Mouse (Mus musculus) liver, embryonic 16.5 days (tissue): ENCODE results near the gene Rfx1. TPM values are rescaled to one million over a fixed set of nuclear protein-coding genes. Genes with fewer than 3 reads are reported as not detected.

Source experiments
- ATAC-seq: fragments of 200-750 bp; cut with Nextera tagmentation; 2 replicates; pipeline ENCODE4 v1.8.0; 2017; ENCODE audit warnings: low read depth, mild to moderate bottlenecking, moderate number of reproducible peaks, moderate library complexity
- H3K27ac ChIP-seq: fragments of 300-500 bp; sonication (generic); 2 replicates; pipeline ENCODE4 v1.5.1; 2014; ENCODE audit warnings: mild to moderate bottlenecking, low read length
- H3K27me3 ChIP-seq: fragments of 300-500 bp; sonication (generic); 2 replicates; pipeline ENCODE4 v1.6.1; 2014; ENCODE audit warnings: low read depth, low read length, mixed read lengths; ENCODE audit not compliant: control insufficient read depth, insufficient read depth
- H3K36me3 ChIP-seq: fragments of 300-500 bp; sonication (generic); 2 replicates; pipeline ENCODE4 v1.6.1; 2014; ENCODE audit warnings: mild to moderate bottlenecking; ENCODE audit not compliant: control insufficient read depth, insufficient read depth
- H3K4me1 ChIP-seq: fragments of 300-500 bp; sonication (generic); 2 replicates; pipeline ENCODE4 v1.6.1; 2014; ENCODE audit warnings: low read depth, low read length, mixed read lengths; ENCODE audit not compliant: control insufficient read depth
- H3K4me2 ChIP-seq: fragments of 300-500 bp; sonication (generic); 2 replicates; pipeline ENCODE4 v1.6.1; 2014; ENCODE audit warnings: low read depth, low read length, mixed read lengths
- H3K4me3 ChIP-seq: fragments of 300-500 bp; sonication (generic); 2 replicates; pipeline ENCODE4 v1.5.1; 2014; ENCODE audit warnings: low read depth, mild to moderate bottlenecking, low read length
- H3K9ac ChIP-seq: fragments of 300-500 bp; sonication (generic); 2 replicates; pipeline ENCODE4 v1.6.1; 2014; ENCODE audit warnings: low read depth, low read length
- H3K9me3 ChIP-seq: fragments of 300-500 bp; sonication (generic); replicated peaks from 2 replicates; pipeline ENCODE4 v1.6.1; 2016; ENCODE audit warnings: low read length; ENCODE audit not compliant: control insufficient read depth
- WGBS: fragments of 180-500 bp; shearing (Covaris S2); extraction: QIAGEN DNeasy Blood & Tissue Kit; methylation state at CpG from one replicate; pipeline ENCODE4 v1.1.7; 2014; ENCODE audit not compliant: insufficient replicate concordance; 5-methylcytosine and 5-hydroxymethylcytosine counted together
- polyA plus RNA-seq: library from polyadenylated mRNA; unstranded; fragments of >200 nt; fragmentation: Nextera tagmentation; extraction: Ambion mirVana; gene quantifications from 2 replicates; pipeline ENCODE4 v1.2.1, GENCODE M21; 2015

The Rfx1 gene
- polyA plus RNA-seq, 1 experiment from 2014 or later, result 2.7 TPM

GRCm38 (mm10) chr8:84106216-84107040 is 39.8 kb downstream of the Rfx1 start:
- ATAC-seq, result no peak
- Histone ChIP-seq H3K9me3 (no peaks in the 10 kb centered on the region), H3K4me2 (no peak overlapping the region), H3K36me3 (no peaks in the 10 kb centered on the region), H3K27ac (no peak overlapping the region), H3K4me3 (no peak overlapping the region), H3K4me1 (peaks cover 17% of the 10 kb centered on the region), H3K27me3 (no peaks in the 10 kb centered on the region), H3K9ac (no peak overlapping the region)
- 77% methylated on average over 6 of the region's 6 CpGs for WGBS

DNA sequence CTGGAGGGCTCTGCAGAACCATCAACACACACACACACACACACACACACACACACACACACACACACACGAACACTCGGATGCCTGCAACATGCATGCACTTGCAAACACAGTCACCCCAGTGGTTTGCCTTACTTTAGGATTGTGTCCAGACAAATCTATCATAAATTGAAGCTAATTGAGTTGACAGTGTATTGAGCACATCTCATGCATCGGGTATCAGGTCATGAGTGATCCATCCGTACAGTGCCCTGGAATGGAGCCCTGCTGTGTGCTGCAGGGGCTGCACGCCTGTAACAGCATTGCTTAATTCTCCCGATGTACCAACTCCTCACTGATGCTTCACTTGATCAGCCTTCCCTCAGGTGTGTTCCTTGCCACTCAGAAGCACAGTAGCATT is 49.0 kb downstream of the Rfx1 start:
- H3K4me2 ChIP-seq, result no peak overlapping the region
- WGBS, result 60% methylated on average over 6 of the region's 6 CpGs
- no peaks in the 10 kb centered on the region for H3K4me1 ChIP-seq
- H3K27me3 ChIP-seq, result no peaks in the 10 kb centered on the region
- no peak overlapping the region for H3K9ac ChIP-seq
- no peak overlapping the region for H3K27ac ChIP-seq
- no peaks in the 10 kb centered on the region for H3K36me3 ChIP-seq
- H3K9me3 ChIP-seq, result no peaks in the 10 kb centered on the region
- no peak overlapping the region for H3K4me3 ChIP-seq
- ATAC-seq, result no peak

DNA sequence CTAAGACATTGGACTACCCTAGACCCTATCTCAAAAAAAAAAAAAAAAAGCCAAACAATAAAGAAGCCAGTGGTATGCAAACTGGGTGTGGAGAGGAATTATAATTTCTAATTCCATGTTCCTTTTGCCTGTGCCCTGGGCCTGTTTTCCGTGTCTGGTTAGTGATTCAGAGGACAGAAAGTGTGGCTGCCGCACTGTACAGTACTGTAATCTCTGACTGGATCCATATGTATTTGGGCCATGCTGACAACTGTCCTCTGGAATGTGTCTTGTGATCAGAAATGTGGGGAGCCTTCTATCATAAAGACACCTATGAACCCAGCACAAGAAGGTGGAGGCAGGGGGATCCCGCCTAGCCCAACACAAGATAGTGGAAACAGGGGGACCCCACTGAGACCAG is 55.5 kb downstream of the Rfx1 start:
- H3K9ac ChIP-seq, result no peak overlapping the region
- no peaks in the 10 kb centered on the region for H3K4me1 ChIP-seq
- H3K27me3 ChIP-seq, result no peaks in the 10 kb centered on the region
- H3K4me3 ChIP-seq, result no peak overlapping the region
- no peaks in the 10 kb centered on the region for H3K36me3 ChIP-seq
- no peaks in the 10 kb centered on the region for H3K9me3 ChIP-seq
- ATAC-seq, result no peak
- no peak overlapping the region for H3K4me2 ChIP-seq
- 75% methylated on average over 3 of the region's 3 CpGs for WGBS
- H3K27ac ChIP-seq, result no peak overlapping the region

- H3K36me3 ChIP-seq, result no peaks in the 10 kb centered on the region
- ATAC-seq, result 0 out of 2 replicates have a peak, but pooled peaks have one; percentile 7
- H3K9ac ChIP-seq, result no peak within 1 kb of the TSS
- H3K4me3 ChIP-seq, result no peak within 1 kb of the TSS
- no peak within 1 kb of the TSS for H3K27ac ChIP-seq
- WGBS, result 57% methylated on average over 9 of the region's 9 CpGs
- no peak within 1 kb of the TSS for H3K4me2 ChIP-seq
- H3K9me3 ChIP-seq, result no peaks in the 10 kb centered on the region
- no peaks in the 10 kb centered on the region for H3K27me3 ChIP-seq
- no peaks in the 10 kb centered on the region for H3K4me1 ChIP-seq
These were observed 59.0 kb downstream of the Rfx1 start, which contains the start of gene Podnl1 for GRCm38 (mm10) chr8:84125656-84126055. TSS of gene Podnl1 (plus strand) at chr8:84125989.

DNA sequence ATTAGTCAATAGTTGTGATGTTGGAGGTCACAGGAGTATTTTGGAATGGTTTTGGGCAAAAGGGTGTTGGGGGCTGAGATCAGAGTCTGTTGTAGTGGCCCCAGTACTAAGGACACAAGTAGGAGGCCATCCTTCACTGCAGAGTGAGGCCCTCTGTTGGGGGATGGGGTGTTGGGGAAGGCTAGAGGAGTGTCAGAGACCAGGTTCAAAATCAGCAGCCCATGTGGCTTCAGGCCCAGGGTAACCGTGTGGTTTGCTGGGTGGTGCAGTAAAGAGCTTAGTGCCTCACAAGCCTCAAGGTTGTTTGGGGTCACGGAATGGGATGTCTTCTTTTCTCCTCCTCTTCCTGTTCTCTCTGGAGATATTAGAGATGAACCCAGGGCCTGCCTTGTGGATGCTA is 60.1 kb downstream of the Rfx1 start:
- Histone ChIP-seq H3K9ac (no peak overlapping the region), H3K36me3 (no peaks in the 10 kb centered on the region), H3K4me2 (no peak overlapping the region), H3K4me1 (no peaks in the 10 kb centered on the region), H3K9me3 (no peaks in the 10 kb centered on the region), H3K27ac (no peak overlapping the region), H3K4me3 (no peak overlapping the region), H3K27me3 (no peaks in the 10 kb centered on the region)
- 34% methylated on average over 2 of the region's 2 CpGs for WGBS
- ATAC-seq, result no peak

GRCm38 (mm10) chr8:84127202-84127901 is 60.7 kb downstream of the Rfx1 start:
- Histone ChIP-seq H3K4me3 (no peak overlapping the region), H3K4me1 (no peaks in the 10 kb centered on the region), H3K9me3 (no peaks in the 10 kb centered on the region), H3K27ac (no peak overlapping the region), H3K27me3 (no peaks in the 10 kb centered on the region), H3K4me2 (no peak overlapping the region), H3K9ac (no peak overlapping the region), H3K36me3 (no peaks in the 10 kb centered on the region)
- 42% methylated on average over 17 of the region's 17 CpGs for WGBS
- ATAC-seq, result no peak

- no peaks in the 10 kb centered on the region for H3K9me3 ChIP-seq
- no peak for ATAC-seq
- H3K27me3 ChIP-seq, result no peaks in the 10 kb centered on the region
- H3K4me3 ChIP-seq, result no peak overlapping the region
- no peaks in the 10 kb centered on the region for H3K36me3 ChIP-seq
- no peak overlapping the region for H3K4me2 ChIP-seq
- H3K27ac ChIP-seq, result no peak overlapping the region
- 49% methylated on average over 8 of the region's 8 CpGs for WGBS
- no peak overlapping the region for H3K9ac ChIP-seq
- no peaks in the 10 kb centered on the region for H3K4me1 ChIP-seq
These were observed 61.6 kb downstream of the Rfx1 start for GRCm38 (mm10) chr8:84128277-84128676.

- ATAC-seq, result no peak
- 64% methylated on average over 30 of the region's 30 CpGs for WGBS
- Histone ChIP-seq H3K4me2 (no peak overlapping the region), H3K27ac (no peak overlapping the region), H3K36me3 (no peaks in the 10 kb centered on the region), H3K9me3 (no peaks in the 10 kb centered on the region), H3K27me3 (no peaks in the 10 kb centered on the region), H3K9ac (no peak overlapping the region), H3K4me3 (no peak overlapping the region), H3K4me1 (no peaks in the 10 kb centered on the region)
These were observed 64.2 kb downstream of the Rfx1 start for GRCm38 (mm10) chr8:84130806-84131205.

DNA sequence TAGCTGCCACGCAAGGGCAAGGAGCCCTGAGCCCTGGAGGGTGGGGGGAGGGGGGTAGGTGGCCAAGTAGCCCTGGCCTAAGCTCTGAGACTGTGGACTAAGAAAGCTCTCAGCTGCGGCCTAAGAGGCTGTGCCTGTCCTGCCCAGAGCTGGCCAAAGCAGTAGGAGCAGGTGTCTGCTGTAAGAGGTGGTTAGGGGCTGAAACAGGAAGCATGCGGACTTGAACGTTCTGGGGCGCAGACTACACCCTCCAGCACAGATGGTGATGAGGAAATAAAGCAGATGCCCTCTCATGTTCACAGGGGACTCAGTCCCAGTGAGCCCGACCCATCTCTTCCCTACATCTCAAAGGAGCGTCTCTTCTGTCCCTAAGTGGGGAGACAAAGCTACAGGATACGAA is 65.6 kb downstream of the Rfx1 start:
- WGBS, result 54% methylated on average over 8 of the region's 8 CpGs
- H3K9ac ChIP-seq, result no peak overlapping the region
- H3K36me3 ChIP-seq, result no peaks in the 10 kb centered on the region
- H3K4me1 ChIP-seq, result no peaks in the 10 kb centered on the region
- no peak overlapping the region for H3K4me2 ChIP-seq
- H3K4me3 ChIP-seq, result no peak overlapping the region
- ATAC-seq, result no peak
- H3K27ac ChIP-seq, result no peak overlapping the region
- no peaks in the 10 kb centered on the region for H3K9me3 ChIP-seq
- H3K27me3 ChIP-seq, result no peaks in the 10 kb centered on the region
